Mouse (Mus musculus) small intestine, adult 2 months (tissue): ENCODE data around the gene Trim45. TPM values are rescaled to one million over a fixed set of nuclear protein-coding genes. Genes with fewer than 3 reads are reported as not detected.

Experiments
- H3K27ac ChIP-seq: fragments of 200-500 bp; 2 replicates; pipeline ENCODE4 v1.5.1; 2012; ENCODE audit warnings: low read depth, low read length, control low read depth, inconsistent platforms; ENCODE audit not compliant: insufficient read depth
- H3K27me3 ChIP-seq: fragments of 200-500 bp; 2 replicates; pipeline ENCODE4 v1.6.1; 2012; ENCODE audit warnings: mild to moderate bottlenecking, moderate library complexity, low read length, inconsistent platforms; ENCODE audit not compliant: control insufficient read depth, insufficient read depth
- H3K36me3 ChIP-seq: fragments of 200-500 bp; 2 replicates; pipeline ENCODE4 v1.6.1; 2012; ENCODE audit warnings: mild to moderate bottlenecking, low read length, control low read depth, inconsistent platforms; ENCODE audit not compliant: control insufficient read depth, insufficient read depth
- H3K4me1 ChIP-seq: fragments of 200-500 bp; 2 replicates; pipeline ENCODE4 v1.6.1; 2012; ENCODE audit warnings: low read length, inconsistent platforms, mixed read lengths; ENCODE audit not compliant: control insufficient read depth, insufficient read depth, insufficient read length
- H3K4me3 ChIP-seq: fragments of 200-500 bp; 2 replicates; pipeline ENCODE4 v1.5.1; 2012; ENCODE audit warnings: low read depth, mild to moderate bottlenecking, control low read depth, inconsistent platforms, low read length, moderate library complexity
- CTCF ChIP-seq: fragments of 200-500 bp; IDR thresholded peaks from 2 replicates; pipeline ENCODE4 v1.5.1; 2012; ENCODE audit warnings: low read depth, mild to moderate bottlenecking, control low read depth, inconsistent platforms, low read length, moderate library complexity, mixed read lengths; ENCODE audit not compliant: insufficient replicate concordance, insufficient read length; ENCODE audit errors: extremely low read depth
- POLR2A ChIP-seq: fragments of 200-500 bp; IDR thresholded peaks from 2 replicates; pipeline ENCODE4 v1.6.1; 2012; ENCODE audit warnings: low read depth, mild to moderate bottlenecking, control low read depth, inconsistent platforms, low read length, moderate library complexity
- WGBS: fragments of 180-500 bp; shearing (Covaris S2); methylation state at CpG from one replicate; pipeline ENCODE4 v1.1.7; 2018; 5-methylcytosine and 5-hydroxymethylcytosine counted together
- polyA plus RNA-seq: library from polyadenylated mRNA; depleted of rRNA; stranded (reverse); fragments of >200 nt; gene quantifications from 2 replicates; pipeline ENCODE4 v1.2.3, GENCODE M21; 2012

Gene Trim45
- polyA plus RNA-seq, 1 experiment: 0.82 TPM

DNA sequence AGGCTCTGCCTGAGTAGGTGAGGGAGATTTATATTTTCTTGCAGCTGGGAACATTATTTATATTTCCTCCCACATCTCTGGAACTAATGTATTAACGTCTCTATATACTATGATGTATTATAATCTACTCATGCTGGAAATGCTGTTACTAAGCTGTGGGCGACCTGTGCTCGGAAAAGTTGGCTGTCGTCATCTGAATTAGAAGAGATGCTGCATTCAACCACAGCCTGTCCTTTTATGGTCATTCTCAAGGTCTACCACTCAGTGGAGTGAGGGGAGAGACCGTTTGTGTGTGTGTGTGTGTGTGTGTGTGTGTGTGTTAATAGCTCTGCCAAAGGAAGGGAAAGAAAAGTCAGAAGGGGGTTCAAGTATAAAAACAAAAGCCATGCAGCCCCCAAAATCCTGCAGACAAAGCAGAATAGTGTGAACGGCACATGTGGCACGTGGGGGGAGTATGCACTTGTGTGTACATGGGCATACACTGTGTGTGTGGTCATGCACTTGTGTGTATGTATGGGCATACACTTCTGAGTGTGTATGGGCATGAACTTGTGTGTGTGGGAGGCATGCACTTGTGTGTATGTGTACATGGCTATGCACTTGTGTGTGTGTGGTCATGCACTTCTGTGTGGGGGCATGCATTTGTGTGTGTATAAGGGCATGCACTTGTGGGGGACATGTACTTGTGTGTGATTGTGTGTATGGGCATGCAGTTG, 10.3 kb upstream of the Trim45 start:
- WGBS: 65% methylated on average over 7 of the region's 7 CpGs
- Histone ChIP-seq H3K4me1 (no peaks in the 10 kb centered on the region; the same call in 1 of the 2 replicates), H3K27ac (no peak overlapping the region), H3K4me3 (no peak overlapping the region), H3K27me3 (no peaks in the 10 kb centered on the region), H3K36me3 (no peaks in the 10 kb centered on the region)
- TF ChIP-seq POLR2A (no peak), CTCF (no peak)

- 15% methylated on average over 7 of the region's 7 CpGs for WGBS
- no peaks in the 10 kb centered on the region for H3K36me3 ChIP-seq
- 0 out of 2 replicates have a peak, but pooled peaks cover 2% of the 10 kb centered on the region for H3K4me1 ChIP-seq
- no peak overlapping the region for H3K4me3 ChIP-seq
- H3K27ac ChIP-seq: no peak overlapping the region
- TF ChIP-seq CTCF: no peak
- TF ChIP-seq POLR2A: no peak
- no peaks in the 10 kb centered on the region for H3K27me3 ChIP-seq
Measured at GRCm38 (mm10) chr3:100916844-100917243, 5.2 kb upstream of the Trim45 start.

DNA sequence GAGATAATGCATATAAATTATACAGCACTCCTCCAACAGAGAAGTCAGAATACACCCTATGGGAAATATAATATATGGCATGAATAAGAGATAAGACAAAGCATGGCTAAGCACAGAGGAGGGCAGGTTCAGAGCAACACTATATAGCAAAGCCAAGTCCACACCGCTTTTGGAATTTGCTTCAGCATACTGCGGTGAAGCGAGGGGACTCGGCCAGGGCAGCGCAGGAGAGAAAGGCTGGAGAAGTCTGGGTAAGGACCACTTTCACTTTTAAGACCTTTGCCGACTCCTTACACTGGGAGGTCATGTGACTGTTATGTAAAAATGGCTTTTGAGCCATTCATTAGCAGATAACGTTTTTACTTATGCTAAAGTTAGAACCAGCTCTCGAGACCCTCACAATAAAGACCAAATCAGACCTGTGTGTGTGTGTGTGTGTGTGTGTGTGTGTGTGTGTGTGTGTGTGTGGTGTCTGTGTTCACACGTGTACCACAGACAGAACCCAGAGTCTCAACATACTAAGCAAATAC, 1.3 kb upstream of the Trim45 start:
- 47% methylated on average over 9 of the region's 9 CpGs for WGBS
- no peaks in the 10 kb centered on the region for H3K36me3 ChIP-seq
- H3K4me3 ChIP-seq: peak overlapping the region; percentile 26; the same call in 1 of the 2 replicates
- no peaks in the 10 kb centered on the region for H3K27me3 ChIP-seq
- no peak overlapping the region for H3K27ac ChIP-seq
- TF ChIP-seq CTCF (no peak), POLR2A (no peak)
- H3K4me1 ChIP-seq: peaks cover 3% of the 10 kb centered on the region; the same call in 1 of the 2 replicates

DNA sequence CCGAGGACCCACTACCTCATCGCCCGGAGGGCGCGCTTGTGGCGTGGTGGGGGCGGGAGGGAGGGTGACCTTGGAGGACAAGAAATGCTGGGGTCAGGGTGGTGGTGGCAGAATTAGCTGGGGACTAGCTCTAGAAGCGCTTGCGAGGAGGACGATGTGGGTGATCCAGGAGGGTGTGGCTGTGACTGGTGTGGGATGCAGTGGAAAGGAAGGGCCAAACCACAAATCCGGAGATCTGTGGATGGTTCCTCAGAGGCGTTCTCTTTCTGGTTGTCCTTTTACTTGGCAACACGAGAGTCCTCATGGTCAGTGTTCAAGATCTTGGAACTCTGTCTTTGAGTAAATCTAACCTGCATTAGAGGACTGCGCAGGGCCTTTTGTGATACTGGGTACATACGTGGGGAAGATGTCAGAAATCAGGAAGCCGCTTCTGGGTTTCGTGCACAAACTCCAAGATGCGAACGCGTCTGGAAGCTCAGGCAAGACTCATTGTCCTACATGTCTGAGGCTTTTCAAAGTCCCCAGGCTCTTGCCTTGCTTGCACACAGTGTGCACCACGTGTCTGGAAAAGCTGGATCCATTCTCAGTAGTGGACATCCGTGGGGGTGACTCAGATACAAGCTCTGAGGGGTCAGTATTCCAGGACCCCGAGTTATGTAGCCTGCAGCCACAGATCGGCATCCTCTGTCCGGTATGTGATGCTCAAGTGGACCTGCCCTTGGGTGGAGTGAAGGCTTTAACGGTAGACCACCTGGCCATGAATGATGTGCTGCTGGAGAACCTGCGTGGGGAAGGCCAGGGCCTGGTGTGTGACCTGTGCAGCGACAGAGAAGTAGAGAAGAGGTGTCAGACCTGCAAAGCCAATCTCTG, 739 bp downstream of the Trim45 start:
- Histone ChIP-seq H3K4me3 (peak overlapping the region; percentile 67), H3K27me3 (no peaks in the 10 kb centered on the region), H3K36me3 (no peaks in the 10 kb centered on the region), H3K4me1 (peaks cover 3% of the 10 kb centered on the region; the same call in 1 of the 2 replicates), H3K27ac (no peak overlapping the region)
- 26% methylated on average over 28 of the region's 28 CpGs for WGBS
- TF ChIP-seq POLR2A: no peak
- no peak for TF ChIP-seq CTCF

DNA sequence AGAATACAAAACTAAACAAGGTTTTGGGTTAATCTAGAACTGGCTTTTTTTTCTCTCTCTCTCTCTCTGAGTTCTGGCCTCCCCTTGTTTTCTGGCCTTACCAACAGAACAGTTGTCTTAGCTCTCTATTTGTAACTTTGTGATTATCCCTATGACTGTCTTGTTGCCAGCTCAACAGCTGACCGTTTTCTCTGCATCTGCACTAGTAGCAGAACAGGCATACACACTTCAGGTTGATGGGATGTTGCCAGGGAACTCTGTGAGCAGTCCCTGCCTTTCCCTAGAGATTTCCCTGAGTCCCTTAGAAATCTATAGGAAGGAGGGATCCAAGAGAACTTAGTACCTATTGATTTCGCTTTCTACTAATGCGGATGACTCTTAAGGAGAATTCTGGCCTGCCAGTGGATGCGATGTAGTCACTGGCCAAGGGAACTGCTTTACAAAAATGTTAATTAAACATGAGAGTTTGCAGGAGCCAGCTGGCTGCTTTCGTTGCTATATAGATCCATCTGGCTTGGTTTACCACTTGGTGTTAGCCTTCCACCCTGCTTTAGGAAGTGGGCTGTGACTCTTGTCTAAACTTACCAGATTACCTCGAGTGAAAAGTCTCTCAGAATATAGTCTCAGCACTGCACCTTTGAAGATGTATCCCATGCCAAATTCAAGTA, 2.2 kb downstream of the Trim45 start:
- 68% methylated on average over 6 of the region's 6 CpGs for WGBS
- H3K4me1 ChIP-seq: peaks cover 3% of the 10 kb centered on the region; the same call in 1 of the 2 replicates
- H3K36me3 ChIP-seq: no peaks in the 10 kb centered on the region
- no peak overlapping the region for H3K4me3 ChIP-seq
- no peaks in the 10 kb centered on the region for H3K27me3 ChIP-seq
- no peak overlapping the region for H3K27ac ChIP-seq
- TF ChIP-seq CTCF (no peak), POLR2A (no peak)

DNA sequence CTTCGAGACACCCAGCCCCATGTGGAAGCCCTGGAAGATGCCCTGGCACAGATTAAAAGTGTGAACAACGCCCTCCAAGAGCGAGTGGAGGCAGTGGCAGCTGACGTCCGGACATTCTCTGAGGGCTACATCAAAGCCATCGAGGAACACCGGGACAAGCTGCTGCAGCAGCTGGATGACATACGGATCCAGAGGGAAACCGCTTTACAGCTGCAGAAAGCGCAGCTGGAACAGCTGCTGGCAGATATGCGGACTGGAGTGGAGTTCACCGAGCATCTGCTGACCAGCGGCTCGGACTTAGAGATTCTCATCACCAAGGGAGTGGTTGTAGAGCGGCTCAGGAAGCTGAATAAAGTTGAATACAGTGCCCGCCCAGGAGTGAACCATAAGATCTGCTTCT, 3.2 kb downstream of the Trim45 start:
- no peak overlapping the region for H3K4me3 ChIP-seq
- no peak for TF ChIP-seq POLR2A
- TF ChIP-seq CTCF: no peak
- 84% methylated on average over 16 of the region's 16 CpGs for WGBS
- H3K27me3 ChIP-seq: no peaks in the 10 kb centered on the region
- H3K27ac ChIP-seq: no peak overlapping the region
- peaks cover 3% of the 10 kb centered on the region; the same call in 1 of the 2 replicates for H3K4me1 ChIP-seq
- no peaks in the 10 kb centered on the region for H3K36me3 ChIP-seq
